Mouse (Mus musculus) layer of hippocampus, adult 18-20 months (tissue): ENCODE results near the gene Armh4. TPM values are rescaled to one million over a fixed set of nuclear protein-coding genes. Genes with fewer than 3 reads are reported as not detected.

Experiments
- DNase-seq, 2 experiments: peaks; one replicate each; pipeline ENCODE4 v3.0.0; 2022; ENCODE audit warnings: low spot score in 2 of 2
- total RNA-seq, 2 experiments: library from RNA; stranded (reverse); gene quantifications; 2 replicates each; pipeline ENCODE4 v1.2.3; 2021

The Armh4 gene
- total RNA-seq, 2 experiments from 2014 or later: 26.2 to 27.9 TPM

GRCm38 (mm10) chr14:49738441-49739088, 44.6 kb downstream of the Armh4 start:
- no peak for DNase-seq

GRCm38 (mm10) chr14:49733950-49734349, 49.2 kb downstream of the Armh4 start:
- peak in 1 of 2 experiments; percentile 42 for DNase-seq

- peak in 1 of 2 experiments; percentile 50 for DNase-seq
Observed at GRCm38 (mm10) chr14:49723361-49724054, 59.7 kb downstream of the Armh4 start.

GRCm38 (mm10) chr14:49722782-49723181, 60.4 kb downstream of the Armh4 start:
- no peak for DNase-seq

GRCm38 (mm10) chr14:49721281-49721680, 61.9 kb downstream of the Armh4 start:
- no peak for DNase-seq

- DNase-seq: no peak
Observed at GRCm38 (mm10) chr14:49719678-49720077, 63.5 kb downstream of the Armh4 start.

- DNase-seq: no peak
Observed at GRCm38 (mm10) chr14:49711016-49711415, 72.2 kb downstream of the Armh4 start.

GRCm38 (mm10) chr14:49703432-49704200, 79.6 kb downstream of the Armh4 start:
- DNase-seq: no peak

- DNase-seq: no peak
Observed at GRCm38 (mm10) chr14:49679511-49680284, 103.5 kb downstream of the Armh4 start.

- no peak for DNase-seq
Observed at GRCm38 (mm10) chr14:49676580-49676979, 106.6 kb downstream of the Armh4 start.

- DNase-seq: no peak
Observed at GRCm38 (mm10) chr14:49660444-49660843, 122.7 kb downstream of the Armh4 start.

GRCm38 (mm10) chr14:49649191-49649590, 134.0 kb downstream of the Armh4 start:
- no peak for DNase-seq

- DNase-seq: no peak
Observed at GRCm38 (mm10) chr14:49637422-49637821, 145.8 kb downstream of the Armh4 start.

GRCm38 (mm10) chr14:49626055-49626454, 157.1 kb downstream of the Armh4 start:
- DNase-seq: no peak

Other genes starting within 250 kb of the Armh4 start
- gene Olfr722, start 118.6 kb upstream of the Armh4 start, total RNA-seq: not detected
- gene Olfr723, start 148.4 kb upstream of the Armh4 start, total RNA-seq: not detected
- gene Olfr724, start 179.9 kb upstream of the Armh4 start, total RNA-seq: not detected